In the genomic region with DNA sequence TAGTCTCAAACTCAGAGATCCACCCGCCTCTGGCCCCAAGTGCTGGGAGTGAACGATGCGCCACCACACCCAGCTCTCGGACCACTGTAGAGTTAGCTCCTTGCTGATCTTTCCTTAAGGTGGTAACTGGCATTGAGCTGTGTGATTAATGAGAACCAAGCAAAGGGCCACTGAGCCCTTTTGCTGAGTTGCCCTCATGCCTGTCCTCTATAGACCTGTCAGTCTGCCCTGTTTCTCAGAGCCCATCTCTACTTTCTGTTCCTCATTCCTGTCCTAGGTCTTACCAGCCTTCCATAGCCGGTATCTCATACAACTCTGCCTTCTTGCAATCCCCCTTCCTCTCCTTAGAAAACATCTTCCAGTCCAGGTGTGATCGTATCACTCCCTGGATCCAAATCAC, we compare ENCODE assay signal across 20 mouse cellular contexts.
DNase-seq lines count a peak whose midpoint lies in the region; ATAC-seq and TF ChIP-seq lines count a peak whose summit lies in the region.
"Had no signal": no experiment of that assay in that cellular context is flagged by ENCODE, and none has a peak within 500 bp of the region (broad histone marks: within the 10 kb centered on the region; RNA-seq: fewer than 3 reads in every experiment).

No protein-coding gene starts in this region.

- H3K27me3 ChIP-seq in forebrain, embryonic 10.5 days (ENCODE audit: poor library complexity, severe bottlenecking) = no peaks in the 10 kb centered on the region
- H3K27me3 ChIP-seq: forebrain, embryonic 15.5 days; heart, embryonic 12.5 days; intestine, embryonic 15.5 days had no signal

- no peaks in the 10 kb centered on the region for H3K36me3 ChIP-seq in forebrain, embryonic 10.5 days (replicated peaks)
- H3K36me3 ChIP-seq: embryonic facial prominence, embryonic 10.5 days; forebrain, embryonic 15.5 days; heart, embryonic 12.5 days; hindbrain, embryonic 10.5 days; intestine, embryonic 15.5 days had no signal

- no peak overlapping the region for H3K4me3 ChIP-seq in forebrain, embryonic 10.5 days
- no peak overlapping the region for H3K4me3 ChIP-seq in left cerebral cortex, adult 2 months
- H3K4me3 ChIP-seq: embryonic facial prominence, embryonic 10.5 days; forebrain, embryonic 15.5 days; heart, embryonic 12.5 days; hindbrain, embryonic 10.5 days; intestine, embryonic 15.5 days had no signal

- intact Hi-C loops in gastrocnemius, postnatal 36 days (cut with DNase I) = no loop called here
- intact Hi-C loops in left cerebral cortex, adult 2 months (cut with DNase I) = no loop called here

- no peak for TF ChIP-seq CTCF in left cerebral cortex, adult 2 months (IDR thresholded peaks at IDR 0.05)

- peaks cover 22% of the 10 kb centered on the region for H3K4me1 ChIP-seq in forebrain, embryonic 10.5 days

- peak; percentile 23 for DNase-seq in gastrocnemius, adult 18-20 months (ENCODE audit: low spot score)
- no peak for DNase-seq in gastrocnemius, postnatal 36 days
- DNase-seq in A20 (ENCODE audit: low read depth, low spot score) = peak; percentile 63
- DNase-seq in forebrain, embryonic 10.5 days (ENCODE audit: extremely low spot score, low spot score) = no peak
- DNase-seq in spleen, postnatal 14 days (ENCODE audit: low spot score in 2 of 2) = no peak
- no peak for DNase-seq in left cerebral cortex, adult 2 months (ENCODE audit: extremely low spot score in 1 of 2, low spot score in 2 of 2)
- DNase-seq: adrenal gland, adult 8-10 months; adrenal gland, postnatal 36 days; cerebellum, adult 11 months; cerebellum, adult 8-10 months; cerebellum, postnatal 14 days; heart, adult 18-20 months had no signal

- ATAC-seq in common myeloid progenitor, adult 5-6 weeks (replicated peaks; ENCODE audit: low read depth, poor library complexity, severe bottlenecking) = peak; percentile 59
- ATAC-seq in megakaryocyte progenitor cell, adult 5-6 weeks (replicated peaks; ENCODE audit: poor library complexity) = peak; percentile 70
- ATAC-seq: forebrain, embryonic 15.5 days; intestine, embryonic 15.5 days had no signal

- H3K27ac ChIP-seq in forebrain, embryonic 10.5 days = no peak overlapping the region
- no peak overlapping the region for H3K27ac ChIP-seq in left cerebral cortex, adult 2 months
- H3K27ac ChIP-seq: embryonic facial prominence, embryonic 10.5 days; forebrain, embryonic 15.5 days; hindbrain, embryonic 10.5 days; hindbrain, embryonic 14.5 days; intestine, embryonic 15.5 days had no signal

- 89% methylated on average over 6 of the region's 6 CpGs for WGBS in forebrain, embryonic 10.5 days

- no peaks in the 10 kb centered on the region for H3K9me3 ChIP-seq in forebrain, embryonic 10.5 days
- H3K9me3 ChIP-seq: embryonic facial prominence, embryonic 10.5 days; forebrain, embryonic 15.5 days; heart, embryonic 12.5 days; hindbrain, embryonic 10.5 days; intestine, embryonic 15.5 days had no signal

Comparison
In these comparisons a context has a peak if more than half of its experiments do, and no peak if none do; other contexts are left out.
1. DNase-seq: peak in gastrocnemius, adult 18-20 months (single experiment) and A20 (single experiment); none in gastrocnemius, postnatal 36 days (0 of 2), forebrain, embryonic 10.5 days (single experiment), spleen, postnatal 14 days (0 of 2) and left cerebral cortex, adult 2 months (0 of 2).